Mouse (Mus musculus): ENCODE results near the gene Prune2.
A peak's percentile ranks its signal among the peaks of the same experiment; 100 is the strongest.
"Not testable (repeated sequence)": the region's sequence is repeated elsewhere in the genome, so short reads cannot be mapped to it uniquely, and the experiment has no call there.

Gene Prune2

DNA sequence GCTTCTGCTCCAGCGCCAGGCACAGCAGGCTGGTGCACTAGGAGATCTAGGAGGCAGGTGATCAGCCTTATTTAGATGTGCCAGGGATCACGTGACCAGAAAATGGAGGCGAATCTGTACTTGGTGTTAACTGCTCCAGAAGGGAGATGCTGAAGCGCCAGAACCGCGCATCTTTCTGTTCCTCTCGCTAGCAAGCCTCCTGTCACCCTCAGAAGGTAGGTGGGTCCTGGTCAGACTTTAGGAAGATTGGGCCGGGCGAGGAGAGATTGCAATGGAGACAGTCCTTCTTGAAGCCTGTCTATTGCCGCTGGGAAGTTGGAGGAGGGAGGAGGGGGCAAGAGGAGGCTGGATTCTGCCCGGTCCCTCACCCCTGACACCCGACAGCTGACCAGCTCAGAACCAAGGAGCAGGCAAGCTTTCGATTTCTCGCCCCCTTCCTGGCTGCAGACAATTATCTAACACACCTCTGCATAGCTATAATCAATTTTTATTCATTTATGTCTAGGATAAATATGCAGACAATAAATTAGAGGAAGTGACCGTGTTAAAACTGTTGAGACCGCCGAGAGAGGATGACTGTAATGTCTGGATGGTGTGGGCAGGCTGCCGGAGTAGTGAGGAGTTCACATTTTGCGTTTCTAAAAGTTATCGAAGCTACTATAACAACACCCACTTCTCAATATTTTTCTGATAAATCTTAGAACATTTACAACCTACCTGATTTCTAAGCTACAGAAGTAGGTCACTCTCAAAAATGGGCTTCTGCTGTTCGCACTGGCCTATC is 181.0 kb downstream of the Prune2 start:
- DNase-seq, result peak; percentile 76

DNA sequence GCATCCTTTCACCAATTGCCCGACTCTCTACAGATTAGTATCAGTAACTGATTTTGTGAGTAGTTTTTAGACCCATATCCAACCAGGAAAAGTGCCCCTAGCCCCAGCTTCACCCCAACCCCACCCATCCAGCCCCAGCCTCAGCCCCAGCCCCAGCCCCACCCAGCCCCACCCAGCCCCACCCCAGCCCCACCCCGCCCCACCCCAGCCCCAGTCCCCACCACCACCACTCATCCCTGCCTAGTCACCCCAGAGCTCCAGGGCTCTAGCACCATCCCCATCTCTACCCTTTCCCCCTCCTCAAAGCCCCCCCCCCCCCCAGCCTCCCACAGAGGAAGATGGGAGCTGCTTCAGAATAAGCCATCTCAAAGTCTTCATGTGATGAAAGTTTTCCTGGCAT is 181.7 kb downstream of the Prune2 start:
- DNase-seq, result no peak

DNA sequence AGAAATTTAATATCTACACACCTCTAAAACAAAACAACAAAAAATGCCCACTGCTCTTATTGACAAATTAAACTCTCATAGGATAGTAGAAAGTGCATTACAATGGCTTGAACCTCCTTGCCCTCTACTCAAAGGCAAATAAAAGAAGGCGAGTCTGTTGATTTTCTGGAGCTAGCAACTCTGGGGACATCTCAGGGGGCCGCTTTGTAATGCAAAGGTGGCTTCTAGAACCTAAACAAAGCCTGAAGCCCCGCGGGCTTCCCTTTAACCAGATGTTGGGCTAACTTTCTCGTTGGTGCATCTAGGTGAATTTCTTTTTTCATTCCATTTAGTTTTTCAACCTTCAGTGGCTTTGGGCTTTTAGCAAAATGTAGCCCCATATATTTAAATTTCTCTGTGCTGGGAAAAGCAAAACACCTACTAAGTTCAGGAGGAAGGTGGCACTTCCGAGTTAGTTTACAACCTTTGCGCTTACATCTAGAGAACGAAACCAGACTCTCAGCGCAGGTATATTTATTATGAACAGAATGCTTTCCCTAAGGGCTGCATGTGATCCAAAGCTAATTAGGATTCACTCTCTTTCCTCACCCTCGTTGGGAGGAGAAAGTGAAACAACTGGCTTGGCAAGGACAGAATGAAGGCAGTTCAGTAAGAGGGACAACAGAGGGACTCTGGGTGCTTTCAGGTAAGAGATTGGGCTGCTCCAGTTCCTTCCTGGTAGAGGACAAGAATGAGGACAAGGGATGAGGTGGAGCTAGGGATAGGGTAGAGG is 182.4 kb downstream of the Prune2 start:
- DNase-seq, result no peak

DNA sequence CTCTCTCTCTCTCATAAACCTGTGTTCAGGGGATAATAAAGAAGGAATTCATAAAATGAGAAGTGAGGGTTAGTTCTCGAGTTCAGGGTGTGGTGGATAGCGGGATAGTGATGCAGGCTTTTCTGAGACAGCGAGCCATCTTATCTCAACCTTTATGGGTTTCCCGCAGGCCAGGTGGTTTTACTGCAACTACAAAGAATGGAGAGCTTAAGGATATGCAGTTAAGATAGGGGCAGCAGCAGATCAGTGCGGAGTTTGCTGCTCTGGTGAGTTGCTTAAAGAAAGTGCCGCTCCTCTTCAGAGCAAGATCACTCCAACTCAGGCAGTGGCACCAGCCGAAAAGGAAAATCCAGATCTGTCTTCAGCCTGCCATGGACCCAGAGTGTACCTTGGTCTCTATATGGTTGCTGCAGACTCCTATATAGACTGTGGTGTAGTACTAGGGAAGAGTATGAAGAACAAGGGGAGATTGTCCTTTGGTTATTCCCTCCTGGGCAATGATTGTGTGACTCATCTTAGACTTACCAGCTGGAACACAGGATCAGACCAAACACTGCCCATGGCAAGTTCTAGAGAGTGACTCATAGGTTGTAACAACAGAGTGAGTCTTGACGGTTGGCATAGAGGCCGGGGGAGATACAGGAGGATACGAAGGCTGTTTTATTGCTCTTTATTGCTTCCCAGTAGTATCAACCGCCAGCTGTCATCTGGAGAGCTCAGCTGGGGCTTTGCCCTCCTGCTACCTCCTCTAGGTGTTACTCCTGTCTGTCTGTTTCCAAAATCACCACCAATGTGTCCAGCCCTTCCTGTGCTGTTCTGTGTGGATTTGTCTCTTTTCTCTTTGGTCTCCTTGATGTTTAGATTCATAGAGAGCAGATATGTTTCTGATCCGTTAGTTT is 184.3 kb downstream of the Prune2 start:
- no peak for DNase-seq

DNA sequence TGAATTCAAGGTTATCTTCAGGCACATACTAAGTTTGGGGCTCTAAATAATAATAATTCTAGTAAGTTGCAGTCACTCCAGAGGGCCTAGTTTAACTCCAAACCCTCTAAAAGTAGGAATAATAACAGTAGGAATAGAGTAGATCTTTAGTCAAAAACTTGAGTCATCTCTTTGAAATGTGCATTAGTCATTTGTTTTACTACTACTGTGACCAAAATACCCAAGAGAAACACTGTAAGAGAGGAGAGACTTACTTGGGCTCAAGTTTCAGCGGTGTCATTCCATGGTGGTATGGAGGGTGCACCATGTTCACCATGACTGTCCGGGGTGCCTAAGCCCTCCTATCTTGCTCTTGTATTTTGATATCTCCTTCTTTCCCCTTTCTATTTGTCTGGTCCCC is 187.3 kb downstream of the Prune2 start:
- no peak for DNase-seq

DNA sequence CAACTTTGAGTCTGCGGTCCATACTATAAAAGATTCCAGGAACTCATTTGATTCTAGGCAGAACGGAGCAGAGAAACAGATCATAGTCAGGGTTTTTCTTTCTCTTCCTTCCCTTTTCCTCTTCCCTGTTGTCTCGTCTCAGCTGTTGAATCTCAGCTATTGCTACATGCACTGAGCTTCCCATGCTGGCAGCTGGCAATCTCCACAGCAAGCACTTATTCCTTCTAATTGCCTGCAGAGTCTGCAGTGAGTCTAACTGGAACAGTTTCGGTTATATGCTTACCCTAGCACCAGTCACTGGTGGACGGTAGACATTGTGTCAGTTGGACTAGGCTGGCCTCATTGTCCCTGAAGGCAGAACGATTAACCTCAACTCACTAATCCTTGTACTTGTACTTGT is 188.3 kb downstream of the Prune2 start:
- no peak for DNase-seq

DNA sequence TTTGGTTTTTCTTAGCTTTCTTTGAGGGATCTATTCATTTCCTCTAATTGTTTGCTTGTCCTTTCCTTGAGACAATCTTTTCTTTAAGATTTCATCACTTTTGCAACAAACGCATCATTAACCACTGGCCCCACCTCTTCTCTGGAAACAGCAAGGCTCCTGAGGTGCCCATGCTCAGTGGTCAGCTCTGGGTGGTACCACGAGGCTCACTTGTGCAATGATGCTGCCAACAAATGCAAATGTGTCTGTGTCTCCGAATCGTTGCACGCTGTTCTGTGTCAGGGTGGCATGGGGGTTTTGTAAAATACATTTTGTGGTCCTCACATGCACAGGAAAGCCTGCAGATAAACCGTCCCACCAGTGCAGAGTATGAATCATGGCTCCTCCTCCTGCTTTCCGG is 194.1 kb downstream of the Prune2 start:
- no peak for DNase-seq

DNA sequence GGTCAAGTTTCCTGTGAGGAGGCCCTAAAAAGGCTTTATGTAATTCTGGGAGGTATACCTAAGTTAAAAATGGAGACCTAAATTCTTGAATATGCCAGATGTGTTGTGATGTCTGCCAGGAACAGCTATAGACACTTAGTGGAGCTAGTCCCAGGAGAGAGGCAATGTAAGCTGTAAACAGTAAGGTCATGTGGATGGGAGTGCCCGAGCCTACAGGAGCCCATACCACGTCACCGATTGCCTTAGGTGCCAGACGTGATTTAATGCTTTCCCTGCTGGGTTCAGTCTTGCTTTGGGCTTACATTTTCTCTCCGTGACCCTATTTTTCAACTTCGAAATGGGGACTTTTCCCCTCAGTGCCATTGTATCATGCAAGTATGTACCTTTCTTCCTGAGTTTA is 195.9 kb downstream of the Prune2 start:
- no peak for DNase-seq

DNA sequence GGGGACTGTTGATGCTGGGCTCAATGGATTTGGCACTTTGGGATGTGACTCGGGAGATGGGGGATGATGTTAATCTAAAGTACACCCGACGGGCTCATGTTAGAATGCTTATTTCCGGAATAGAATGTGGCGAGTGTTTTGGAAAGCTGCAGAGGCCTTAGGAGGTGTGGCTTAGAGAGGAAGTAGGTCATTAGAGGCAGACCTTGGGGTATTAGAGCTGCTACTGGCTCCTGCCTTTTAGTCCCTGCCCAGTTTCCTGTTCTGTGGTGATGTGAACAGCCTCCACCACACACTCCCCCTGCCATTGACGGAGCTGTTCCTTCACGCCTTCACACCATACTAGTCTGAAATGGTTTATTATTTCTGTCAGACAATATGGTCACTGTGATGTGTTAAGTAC is 196.5 kb downstream of the Prune2 start:
- no peak for DNase-seq

DNA sequence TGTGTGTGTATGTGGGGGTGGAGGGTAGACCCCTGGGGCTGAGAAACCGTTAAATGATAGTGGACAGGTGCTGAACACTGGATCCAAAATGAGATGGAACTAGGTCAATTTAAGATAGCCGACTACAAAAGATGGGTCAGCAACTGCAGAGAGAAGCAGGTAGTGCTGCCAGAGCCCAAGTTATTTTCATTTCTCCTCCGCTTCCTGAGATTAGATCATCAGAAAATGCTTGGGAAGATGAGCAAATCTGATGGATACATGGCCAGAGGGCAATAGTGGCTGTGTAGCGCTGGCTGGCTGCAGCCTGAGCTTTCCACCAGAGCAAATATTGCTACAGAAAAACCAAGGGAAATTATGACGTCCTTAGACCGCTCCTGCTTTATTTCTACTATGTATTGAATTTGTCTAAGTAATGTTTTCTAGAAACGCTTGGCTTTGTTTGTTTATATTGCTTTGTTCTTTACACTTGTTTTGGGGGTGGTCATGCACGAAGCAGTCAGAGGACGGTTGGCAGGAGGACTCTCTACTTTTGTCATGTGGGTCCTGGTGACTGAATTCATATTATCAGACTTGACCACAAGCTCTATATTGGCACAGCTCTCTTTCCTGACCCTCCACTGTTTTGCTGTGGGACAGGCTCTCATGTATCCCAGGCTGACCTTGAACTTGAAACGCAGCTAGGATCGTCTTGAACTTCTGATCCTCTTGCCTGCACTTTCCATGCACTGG is 198.2 kb downstream of the Prune2 start:
- no peak for DNase-seq

DNA sequence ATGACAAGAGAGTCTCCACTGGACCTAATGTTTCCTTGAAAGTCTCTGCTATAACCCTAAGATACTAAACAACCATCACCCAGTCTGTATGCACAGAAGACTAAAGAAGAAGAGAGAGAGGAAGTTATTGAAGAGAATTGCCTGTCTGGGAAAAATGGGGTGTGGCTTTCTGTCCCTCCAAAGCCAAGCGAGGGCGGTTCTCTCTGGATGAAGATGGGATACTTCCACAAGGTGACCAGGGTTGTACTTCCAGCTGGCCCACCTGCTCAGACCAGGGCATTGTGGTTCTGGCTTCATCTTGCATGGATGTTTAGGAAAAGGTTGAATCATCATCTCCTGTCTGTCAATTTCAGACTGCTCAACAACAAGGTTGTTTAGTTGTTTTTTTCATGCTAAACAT is 199.3 kb downstream of the Prune2 start:
- no peak for DNase-seq

DNA sequence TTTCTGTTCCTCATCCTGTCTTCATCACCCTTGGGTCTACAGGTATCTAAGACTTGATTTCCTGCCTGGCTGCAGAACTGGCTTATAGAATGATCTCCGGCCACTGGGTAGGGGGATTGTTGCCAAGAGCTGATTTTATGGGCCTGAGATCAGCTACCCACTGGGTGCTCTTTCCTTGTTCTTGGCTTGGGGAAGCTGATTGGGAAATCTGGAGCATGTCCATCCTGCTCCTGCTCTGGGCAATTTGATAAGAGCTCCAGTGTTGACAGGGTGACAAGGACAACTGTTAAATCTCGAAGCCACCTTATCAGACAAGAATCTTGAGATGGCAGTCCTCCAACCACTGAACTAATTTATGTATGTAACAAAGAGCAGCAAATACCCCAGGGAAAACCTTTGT is 203.8 kb downstream of the Prune2 start:
- DNase-seq, result no peak

DNA sequence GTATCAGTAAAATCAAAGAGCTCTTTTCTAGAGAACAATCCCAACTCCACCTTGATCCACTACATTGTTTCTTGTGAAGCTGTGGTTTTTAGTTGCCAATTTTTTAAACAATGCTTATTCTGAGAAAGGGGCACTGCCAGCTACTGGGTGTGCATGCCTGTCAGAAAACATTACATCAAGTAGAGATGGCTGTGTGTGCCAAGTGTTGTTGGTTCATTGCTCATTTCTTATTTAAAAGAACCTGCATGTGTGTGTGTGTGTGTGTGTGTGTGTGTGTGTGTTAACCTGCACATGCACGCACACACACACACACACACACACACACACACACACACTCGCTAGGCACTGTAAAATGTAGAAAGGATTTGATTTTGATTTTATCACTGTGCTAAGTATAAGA is 204.3 kb downstream of the Prune2 start:
- no peak for DNase-seq

DNA sequence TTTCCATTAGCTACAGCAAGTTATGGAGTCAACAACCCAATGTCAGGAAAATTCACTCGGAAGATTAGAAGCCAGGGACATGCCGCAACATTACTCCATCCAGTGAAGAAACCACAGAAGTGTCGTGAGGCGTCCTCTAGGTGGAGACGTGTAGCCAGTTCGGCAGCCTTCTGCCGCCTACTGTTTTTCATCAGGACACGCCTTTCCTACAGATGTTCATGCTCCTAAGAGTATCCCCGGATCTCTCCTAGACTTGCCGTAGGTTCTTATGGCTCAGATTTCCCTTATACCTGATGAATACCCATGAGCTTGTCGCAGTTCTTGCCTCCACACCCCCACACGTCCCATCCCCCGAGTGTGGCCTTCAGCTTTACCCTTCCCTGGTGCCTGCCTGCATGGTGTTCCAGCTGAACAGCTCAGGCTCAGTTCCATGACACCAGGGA is 207.6 kb downstream of the Prune2 start:
- no peak for DNase-seq

DNA sequence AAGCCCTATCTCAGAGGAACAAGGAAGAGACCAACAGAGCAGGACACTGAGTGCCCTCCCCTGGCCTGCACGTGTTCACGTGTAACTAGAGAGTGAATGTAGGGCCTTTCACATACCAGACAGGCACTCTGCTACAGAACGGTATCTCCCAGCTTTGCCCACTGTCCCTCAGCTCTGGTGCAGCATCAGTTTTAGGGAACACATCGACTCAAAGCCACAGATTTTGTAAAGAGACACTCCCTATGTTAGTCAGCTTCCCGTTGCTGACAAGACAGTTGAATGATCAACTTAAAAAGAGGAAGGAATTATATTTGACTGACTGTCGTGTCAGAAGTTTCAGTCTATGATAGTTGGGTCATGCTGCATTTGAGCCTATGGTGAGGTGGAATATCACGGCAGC is 210.4 kb downstream of the Prune2 start:
- no peak for DNase-seq

DNA sequence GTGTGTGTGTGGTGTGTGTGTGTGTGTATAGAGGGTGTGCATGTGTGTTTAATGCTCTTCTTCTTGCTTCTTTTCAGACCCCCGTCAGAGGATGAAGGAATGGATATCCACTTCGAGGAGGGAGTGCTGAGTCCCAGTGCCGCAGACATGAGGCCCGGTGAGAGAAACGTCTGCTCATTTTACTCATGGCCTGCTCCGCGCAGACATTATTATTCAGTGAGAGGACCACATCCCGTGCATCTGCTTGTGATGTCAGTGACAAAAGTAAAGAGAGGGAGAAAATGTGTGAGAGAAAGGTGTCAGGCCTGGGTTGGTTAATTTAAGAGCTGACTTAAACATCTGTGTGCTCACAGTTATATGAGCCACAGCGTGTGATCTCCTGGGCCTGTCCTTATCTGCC is 212.3 kb downstream of the Prune2 start:
- no peak for DNase-seq

DNA sequence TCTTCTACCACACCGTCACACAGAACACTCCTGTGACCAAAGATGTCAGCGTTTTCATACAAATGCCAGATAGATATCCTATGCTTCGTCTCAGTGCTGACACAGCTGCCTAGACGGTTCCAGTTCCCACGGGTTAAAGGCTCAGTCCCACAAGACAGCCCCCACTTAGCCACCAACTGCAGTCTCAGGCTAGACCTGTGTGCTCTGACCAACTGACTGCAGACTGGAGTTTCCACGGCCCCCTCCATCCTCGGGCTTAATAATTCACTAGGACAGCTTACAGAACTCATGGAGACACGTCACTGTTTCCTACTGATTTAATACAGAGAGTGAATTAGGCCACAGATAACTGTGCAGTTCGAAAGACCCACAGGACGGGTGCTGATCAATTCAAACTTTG is 213.8 kb downstream of the Prune2 start:
- DNase-seq, result no peak

DNA sequence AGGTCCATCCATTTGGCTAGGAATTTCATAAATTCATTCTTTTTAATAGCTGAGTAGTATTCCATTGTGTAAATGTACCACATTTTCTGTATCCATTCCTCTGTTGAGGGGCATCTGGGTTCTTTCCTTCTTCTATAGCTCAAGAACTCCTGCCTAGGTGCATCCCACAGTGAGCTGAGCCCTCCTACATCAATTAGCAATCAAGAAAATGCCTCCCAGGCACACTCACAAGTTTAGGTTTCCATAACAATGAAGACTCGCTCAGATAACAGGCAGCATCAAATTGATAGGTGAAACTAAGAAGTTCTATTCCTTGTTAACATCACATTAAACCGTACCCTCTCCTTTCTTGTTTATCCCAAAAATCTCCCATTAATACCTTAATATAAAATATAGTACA is 218.6 kb downstream of the Prune2 start:
- DNase-seq, result not testable (repeated sequence)

DNA sequence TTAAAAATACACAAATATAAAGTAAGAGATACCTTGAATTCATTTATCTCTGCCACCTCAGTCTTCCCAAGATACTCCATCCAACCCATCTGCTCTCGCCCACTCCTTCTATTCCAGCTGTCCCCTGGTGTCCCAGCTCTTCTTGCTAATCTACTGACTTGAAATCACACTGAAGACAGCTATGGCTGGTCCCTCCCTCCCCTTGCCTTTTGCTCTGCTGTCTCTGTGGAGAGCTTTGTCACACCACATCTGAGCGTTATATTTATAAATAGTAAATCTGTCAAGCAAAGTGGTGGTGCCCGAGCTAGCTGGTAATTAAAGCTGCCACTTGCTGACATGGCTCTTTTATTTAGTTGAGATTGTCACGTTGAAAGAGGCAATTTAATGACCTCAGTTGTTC is 224.6 kb downstream of the Prune2 start:
- DNase-seq, result peak; percentile 15

DNA sequence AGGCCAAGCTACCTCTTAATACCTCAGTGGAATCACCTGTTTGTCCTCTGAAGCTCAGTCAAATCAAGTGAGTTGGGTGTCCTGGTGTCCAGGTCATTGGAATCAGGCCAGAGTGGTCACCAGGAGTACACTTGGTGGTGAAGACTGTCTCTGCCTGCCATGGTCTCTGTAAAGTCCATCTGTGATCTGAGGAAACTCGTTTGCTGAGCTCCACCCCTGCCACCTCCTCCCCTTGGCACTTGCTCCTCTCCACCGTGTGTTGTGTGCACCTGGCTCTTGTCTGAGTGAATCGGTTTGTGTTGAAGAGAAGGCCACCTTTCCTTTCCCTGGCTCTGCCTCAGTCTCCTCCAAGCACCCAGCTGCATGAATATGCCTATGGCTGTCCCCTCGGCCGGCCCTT is 238.8 kb downstream of the Prune2 start:
- DNase-seq, result no peak

DNA sequence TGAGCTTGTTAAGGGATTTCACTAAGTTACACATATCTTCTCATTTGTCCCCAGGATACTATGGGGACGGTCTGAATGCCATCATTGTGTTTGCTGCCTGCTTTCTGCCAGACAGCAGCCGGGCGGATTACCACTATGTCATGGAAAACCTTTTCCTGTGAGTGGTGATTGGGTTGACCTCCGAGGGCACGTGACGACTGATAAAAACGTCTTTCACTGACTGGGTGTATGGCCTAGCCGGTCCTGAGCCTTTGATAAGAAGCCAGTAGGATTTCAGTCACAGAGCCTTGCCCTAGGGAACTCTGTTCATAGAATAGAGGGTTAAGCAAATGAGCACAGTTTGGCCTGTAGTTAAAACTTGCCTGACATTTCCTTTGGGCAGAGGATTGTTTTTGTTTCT is 243.1 kb downstream of the Prune2 start:
- no peak for DNase-seq

DNA sequence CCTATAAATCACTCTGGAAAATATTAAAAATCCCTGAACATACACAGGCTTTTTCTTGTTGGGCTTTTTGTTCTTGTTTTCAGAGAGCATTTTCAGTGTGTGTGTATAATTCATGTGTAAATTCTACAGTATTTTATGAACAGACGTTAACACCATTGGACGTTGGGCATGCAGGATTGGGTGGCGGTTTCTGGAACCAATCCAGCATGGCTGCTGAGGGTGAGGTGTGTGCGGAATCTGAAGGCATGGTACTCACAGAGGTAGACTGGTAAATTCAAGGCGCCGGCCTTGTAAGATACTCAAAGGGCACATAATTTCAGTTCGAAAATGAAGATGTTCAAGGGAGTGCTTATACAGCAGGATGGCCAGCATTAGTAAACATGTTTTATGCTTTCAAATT is 251.2 kb downstream of the Prune2 start:
- no peak for DNase-seq

DNA sequence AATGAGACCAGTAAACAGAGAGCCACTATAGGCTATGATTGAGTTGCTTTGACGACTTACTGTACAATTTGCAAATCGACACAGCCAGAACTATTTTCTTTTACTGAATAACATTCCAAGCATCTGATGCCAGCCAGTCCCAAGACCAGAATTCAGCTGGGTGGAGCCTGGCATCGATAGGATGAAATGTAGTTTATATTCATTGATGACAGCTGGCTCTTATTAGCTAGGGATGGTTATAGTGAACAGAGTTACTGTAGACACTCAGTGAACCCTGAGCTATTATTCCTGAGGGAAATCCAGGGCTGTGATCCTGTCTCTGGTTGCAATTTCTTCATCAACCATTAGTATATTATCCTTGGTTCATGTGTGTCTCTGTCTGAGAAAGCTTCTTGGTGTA is 254.6 kb downstream of the Prune2 start:
- DNase-seq, result no peak

Measured in right cerebral cortex, postnatal 25 days (tissue).